Mouse (Mus musculus): ENCODE results near the gene Ddah2.

DNA sequence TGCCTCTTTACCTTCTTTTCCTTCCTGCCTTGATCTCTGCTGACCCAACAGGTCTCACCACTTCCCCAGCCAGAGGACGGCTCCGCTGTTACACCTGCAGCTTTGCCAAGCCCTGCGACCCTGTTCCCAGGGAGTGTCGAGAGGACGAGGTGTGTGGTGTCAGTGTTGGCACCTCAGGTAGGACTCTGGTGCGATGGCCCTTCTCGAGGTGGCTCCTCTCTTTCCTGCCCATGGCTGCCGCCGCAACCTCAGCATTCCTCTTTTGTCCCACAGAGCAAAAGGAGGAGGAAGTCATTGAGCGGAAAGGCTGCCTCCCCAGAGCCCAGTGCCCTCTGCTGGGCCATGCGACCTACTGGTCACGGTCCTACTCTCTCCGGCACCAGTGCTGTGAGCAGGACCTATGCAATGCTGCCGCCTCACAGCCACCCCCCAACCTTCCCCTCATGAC is 19.0 kb downstream of the Ddah2 start, which contains the start of gene Ly6g6d:
- TF ChIP-seq CTCF (IDR thresholded peaks at IDR 0.05; ENCODE audit: borderline replicate concordance, insufficient read depth, low read depth, low read length) (peak; percentile 46; the same call in 1 of the 2 replicates), POLR2A (IDR thresholded peaks at IDR 0.05; ENCODE audit: borderline replicate concordance, insufficient read depth, low read length) (peak; percentile 27; the same call in 1 of the 2 replicates)

Data from cerebellum, adult 2 months (tissue).